Mouse (Mus musculus) testis, adult 2 months (tissue): ENCODE measurements around the gene Tekt5.

Experiments
- CTCF ChIP-seq: fragments of 200-500 bp; IDR thresholded peaks from 2 replicates; pipeline ENCODE4 v1.5.1; 2012; ENCODE audit warnings: low read depth, mild to moderate bottlenecking, inconsistent platforms, low read length, moderate library complexity; ENCODE audit not compliant: control insufficient read depth, insufficient read depth, insufficient replicate concordance
- POLR2A ChIP-seq: fragments of 200-500 bp; IDR thresholded peaks from 2 replicates; pipeline ENCODE4 v1.6.1; 2012; ENCODE audit warnings: low read depth, mild to moderate bottlenecking, inconsistent platforms, low read length, moderate library complexity; ENCODE audit not compliant: control insufficient read depth

DNA sequence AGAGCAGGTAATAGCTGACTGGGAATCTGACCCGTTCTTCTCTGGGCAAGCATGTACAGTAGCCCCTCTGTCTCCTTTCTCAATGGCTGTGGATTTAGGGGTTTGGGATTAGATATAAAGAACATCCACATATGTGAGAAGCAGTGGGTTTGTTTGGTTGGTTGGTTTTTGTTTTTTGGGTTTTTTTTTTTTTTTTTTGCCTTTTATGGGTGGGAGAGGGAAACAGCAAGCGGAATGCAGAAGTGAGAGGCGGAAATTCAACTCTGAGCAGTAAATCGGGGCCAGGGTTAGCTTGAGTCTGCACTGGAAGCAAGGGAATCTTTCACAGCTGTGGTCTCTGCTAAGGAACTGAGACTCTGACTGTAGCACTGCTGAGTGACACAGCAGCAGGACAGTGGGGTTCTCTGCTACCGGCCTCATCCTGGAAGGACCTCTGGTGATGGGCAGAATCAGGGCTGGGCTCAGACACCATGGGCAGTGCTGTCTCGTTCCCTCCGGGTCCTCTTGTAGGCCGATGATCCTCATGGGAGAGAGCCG lies 22.5 kb upstream of the Tekt5 start:
- no peak for TF ChIP-seq CTCF
- no peak for TF ChIP-seq POLR2A
